Mouse (Mus musculus) midbrain, embryonic 11.5 days (tissue): ENCODE results near the gene Bex2. TPM values are rescaled to one million over a fixed set of nuclear protein-coding genes. Genes with fewer than 3 reads are reported as not detected.
"Not testable (repeated sequence)": the region's sequence is repeated elsewhere in the genome, so short reads cannot be mapped to it uniquely, and the experiment has no call there.

Experiments
- ATAC-seq: fragments of 200-750 bp; cut with Nextera tagmentation; 2 replicates; pipeline ENCODE4 v1.8.0; 2017; ENCODE audit warnings: moderate TSS enrichment, moderate library complexity; ENCODE audit not compliant: low FRiP score
- DNase-seq: peaks from one replicate; pipeline ENCODE4 v3.0.0; 2015; ENCODE audit warnings: low spot score; ENCODE audit errors: missing footprints
- H3K27ac ChIP-seq: fragments of 300-500 bp; sonication (generic); 2 replicates; pipeline ENCODE4 v1.5.1; 2014; ENCODE audit warnings: low read depth, low read length
- H3K27me3 ChIP-seq: fragments of 300-500 bp; sonication (generic); 2 replicates; pipeline ENCODE4 v1.6.1; 2014; ENCODE audit warnings: mild to moderate bottlenecking, low read length, moderate library complexity, mixed read lengths; ENCODE audit not compliant: control insufficient read depth, insufficient read depth
- H3K36me3 ChIP-seq: fragments of 300-500 bp; sonication (generic); 2 replicates; pipeline ENCODE4 v1.6.1; 2014; ENCODE audit warnings: mild to moderate bottlenecking, low read length, moderate library complexity, mixed read lengths; ENCODE audit not compliant: control insufficient read depth, insufficient read depth
- H3K4me1 ChIP-seq: fragments of 300-500 bp; sonication (generic); 2 replicates; pipeline ENCODE4 v1.6.1; 2014; ENCODE audit warnings: low read length; ENCODE audit not compliant: control insufficient read depth, insufficient read depth
- H3K4me2 ChIP-seq: fragments of 300-500 bp; sonication (generic); 2 replicates; pipeline ENCODE4 v1.6.1; 2014; ENCODE audit warnings: mild to moderate bottlenecking, moderate library complexity
- H3K4me3 ChIP-seq: fragments of 300-500 bp; sonication (generic); 2 replicates; pipeline ENCODE4 v1.5.1; 2014; ENCODE audit warnings: low read depth, low read length
- H3K9ac ChIP-seq: fragments of 300-500 bp; sonication (generic); 2 replicates; pipeline ENCODE4 v1.6.1; 2014; ENCODE audit warnings: low read length
- H3K9me3 ChIP-seq: fragments of 300-500 bp; sonication (generic); 2 replicates; pipeline ENCODE4 v1.6.1; 2016; ENCODE audit warnings: low read length; ENCODE audit not compliant: control insufficient read depth
- WGBS: fragments of 180-500 bp; shearing (Covaris S2); extraction: QIAGEN DNeasy Blood & Tissue Kit; methylation state at CpG from one replicate; pipeline ENCODE4 v1.1.7; 2014; 5-methylcytosine and 5-hydroxymethylcytosine counted together
- polyA plus RNA-seq: library from polyadenylated mRNA; unstranded; fragments of >200 nt; fragmentation: Nextera tagmentation; extraction: Ambion mirVana; gene quantifications from 2 replicates; pipeline ENCODE4 v1.2.1, GENCODE M21; 2014

The Bex2 gene
- polyA plus RNA-seq, 1 experiment from 2014 or later, result 322 TPM

DNA sequence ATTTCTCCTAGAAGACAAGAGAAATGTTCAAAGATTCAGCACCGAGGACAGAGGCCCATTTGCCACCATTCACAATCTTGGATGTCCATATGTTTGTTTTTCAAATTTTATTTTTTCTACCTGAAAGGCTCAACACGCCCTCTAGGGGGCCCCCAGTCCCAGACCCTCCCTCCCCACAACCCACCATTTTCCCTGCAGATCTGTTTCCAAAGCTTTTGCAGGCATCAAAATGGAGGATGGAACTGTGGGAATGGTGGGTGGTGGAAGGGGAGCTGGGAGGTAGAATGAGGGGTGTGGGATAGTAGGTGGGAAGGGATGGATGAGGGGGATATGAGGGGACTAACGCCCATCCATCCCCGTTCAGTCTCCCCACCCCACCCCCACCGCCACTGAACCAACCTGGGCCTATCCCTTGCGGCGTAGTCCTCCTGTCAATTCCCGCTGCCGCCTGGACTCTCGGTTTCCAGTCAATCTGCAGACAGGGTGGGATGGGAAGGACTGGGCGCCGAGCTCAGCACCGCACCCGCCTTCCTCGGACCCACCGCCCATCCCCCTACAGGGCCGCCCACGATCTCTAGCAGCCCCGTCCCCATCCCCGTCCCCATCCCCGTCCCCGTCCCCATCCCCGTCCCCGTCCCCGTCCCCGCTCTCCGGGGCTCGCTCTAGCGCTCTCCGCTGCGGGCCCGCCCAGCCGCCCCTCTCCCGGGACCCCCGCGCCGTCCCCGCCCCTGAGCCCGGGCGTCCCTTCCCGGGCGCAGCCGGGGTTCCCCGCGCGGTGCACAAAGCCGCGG lies 640 bp downstream of the Bex2 start:
- Histone ChIP-seq H3K4me2 (peak overlapping the region; percentile 33), H3K9ac (peak overlapping the region; percentile 62), H3K27ac (peak overlapping the region; percentile 22; the same call in 1 of the 2 replicates), H3K4me3 (peak overlapping the region; percentile 37)
- not testable (repeated sequence) for H3K9me3 ChIP-seq, H3K4me1 ChIP-seq, H3K27me3 ChIP-seq, H3K36me3 ChIP-seq
- DNase-seq (peak; percentile 94), ATAC-seq (peak; percentile 85)
- 14% methylated on average over 7 of the region's 48 CpGs for WGBS

DNA sequence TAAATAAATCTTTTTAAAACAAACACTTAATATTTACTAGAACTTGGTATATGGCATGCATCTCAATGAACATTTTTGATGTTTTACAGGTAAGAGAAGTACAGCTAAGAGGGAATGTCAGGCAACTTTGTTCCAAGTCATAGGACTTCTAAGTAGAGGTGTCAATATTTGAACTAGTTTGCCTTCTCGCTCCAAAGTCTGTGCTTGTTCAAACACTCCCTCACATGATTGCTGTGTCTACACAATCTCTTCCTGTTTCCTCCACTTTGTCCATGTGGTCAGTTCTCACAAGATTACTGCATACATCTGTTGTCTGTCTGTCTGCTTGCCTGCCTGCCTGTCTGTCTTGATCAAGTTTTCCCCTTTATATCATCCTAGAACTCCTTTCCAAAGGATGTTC lies 7.3 kb downstream of the Bex2 start:
- Histone ChIP-seq H3K27ac (no peak overlapping the region), H3K4me3 (no peak overlapping the region), H3K9me3 (no peaks in the 10 kb centered on the region), H3K4me2 (no peak overlapping the region), H3K36me3 (no peaks in the 10 kb centered on the region), H3K4me1 (no peaks in the 10 kb centered on the region), H3K9ac (no peak overlapping the region), H3K27me3 (no peaks in the 10 kb centered on the region)
- no peak for DNase-seq
- ATAC-seq, result no peak
- 95% methylated on average over 1 of the region's 1 CpGs for WGBS

DNA sequence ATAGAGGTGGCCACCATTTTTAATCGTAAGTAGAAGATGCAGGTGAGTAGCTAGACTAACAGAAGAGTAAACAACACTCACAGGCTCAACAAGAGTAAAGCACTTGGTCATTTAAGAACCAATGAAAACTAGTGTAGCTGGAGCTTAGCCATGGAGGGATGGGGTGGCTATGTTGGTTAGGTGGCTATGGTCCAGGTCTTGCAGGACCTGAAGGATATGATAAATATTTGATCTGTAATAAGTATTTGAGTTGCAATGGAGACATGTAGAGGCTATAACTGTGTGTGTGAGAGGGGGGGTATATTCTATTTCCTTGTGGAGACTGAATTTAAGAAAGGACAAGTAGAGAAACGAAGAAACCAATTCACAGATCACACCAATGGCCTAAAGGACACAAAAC lies 16.8 kb downstream of the Bex2 start:
- H3K4me1 ChIP-seq, result no peaks in the 10 kb centered on the region
- H3K4me3 ChIP-seq, result no peak overlapping the region
- H3K9ac ChIP-seq, result no peak overlapping the region
- ATAC-seq, result no peak
- H3K27me3 ChIP-seq, result no peaks in the 10 kb centered on the region
- no peaks in the 10 kb centered on the region for H3K9me3 ChIP-seq
- WGBS, result 62% methylated on average over 2 of the region's 2 CpGs
- H3K36me3 ChIP-seq, result no peaks in the 10 kb centered on the region
- H3K4me2 ChIP-seq, result no peak overlapping the region
- no peak for DNase-seq
- no peak overlapping the region for H3K27ac ChIP-seq

DNA sequence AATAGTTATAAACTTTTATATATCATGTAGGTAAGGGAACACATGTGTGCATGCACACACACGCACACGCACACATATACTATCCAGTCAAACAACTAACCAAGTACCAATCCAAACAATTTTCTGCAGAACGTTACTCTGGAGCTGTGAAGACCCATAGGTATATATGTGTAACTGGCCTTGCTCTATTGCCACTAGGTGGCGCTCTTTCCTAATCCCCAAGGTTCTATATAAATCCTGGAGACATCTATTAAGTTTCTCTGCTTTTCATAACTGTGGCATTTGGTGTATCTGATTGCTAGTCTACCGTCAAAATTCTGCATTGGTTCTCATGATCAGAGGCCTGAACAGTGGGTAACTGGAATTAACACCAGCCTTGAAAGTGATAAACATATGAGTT lies 20.5 kb downstream of the Bex2 start:
- ATAC-seq, result peak; percentile 22; the same call in 1 of the 2 replicates
- H3K4me2 ChIP-seq, result no peak overlapping the region
- H3K36me3 ChIP-seq, result no peaks in the 10 kb centered on the region
- H3K4me1 ChIP-seq, result no peaks in the 10 kb centered on the region
- no peaks in the 10 kb centered on the region for H3K27me3 ChIP-seq
- no peak overlapping the region for H3K4me3 ChIP-seq
- H3K27ac ChIP-seq, result no peak overlapping the region
- peak; percentile 91 for DNase-seq
- H3K9ac ChIP-seq, result no peak overlapping the region
- WGBS, result 17% methylated on average over 5 of the region's 5 CpGs
- no peaks in the 10 kb centered on the region for H3K9me3 ChIP-seq

DNA sequence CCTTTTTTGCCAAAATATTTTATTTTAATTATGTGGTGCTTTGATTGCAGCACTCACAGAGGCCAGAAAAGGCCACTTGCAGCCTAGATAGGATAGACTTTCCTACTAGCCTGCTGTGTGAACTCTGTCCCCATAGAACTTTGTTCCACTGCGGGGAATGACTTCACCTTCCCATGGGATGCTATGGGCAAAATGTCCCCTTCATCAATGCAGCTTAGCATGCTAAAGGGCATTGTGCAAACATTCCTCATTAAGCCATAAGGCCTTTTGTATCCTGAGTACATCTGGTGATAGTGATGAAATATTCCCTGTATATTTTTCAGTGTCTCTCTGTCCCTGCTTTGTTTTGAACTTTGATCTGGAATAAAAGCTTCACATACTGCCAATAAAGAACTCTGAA lies 24.3 kb downstream of the Bex2 start:
- no peaks in the 10 kb centered on the region for H3K9me3 ChIP-seq
- H3K27me3 ChIP-seq, result no peaks in the 10 kb centered on the region
- H3K4me2 ChIP-seq, result no peak overlapping the region
- DNase-seq (no peak), ATAC-seq (no peak)
- H3K9ac ChIP-seq, result no peak overlapping the region
- H3K4me1 ChIP-seq, result no peaks in the 10 kb centered on the region
- WGBS, result 85% methylated on average over 1 of the region's 1 CpGs
- no peak overlapping the region for H3K4me3 ChIP-seq
- no peaks in the 10 kb centered on the region for H3K36me3 ChIP-seq
- no peak overlapping the region for H3K27ac ChIP-seq

DNA sequence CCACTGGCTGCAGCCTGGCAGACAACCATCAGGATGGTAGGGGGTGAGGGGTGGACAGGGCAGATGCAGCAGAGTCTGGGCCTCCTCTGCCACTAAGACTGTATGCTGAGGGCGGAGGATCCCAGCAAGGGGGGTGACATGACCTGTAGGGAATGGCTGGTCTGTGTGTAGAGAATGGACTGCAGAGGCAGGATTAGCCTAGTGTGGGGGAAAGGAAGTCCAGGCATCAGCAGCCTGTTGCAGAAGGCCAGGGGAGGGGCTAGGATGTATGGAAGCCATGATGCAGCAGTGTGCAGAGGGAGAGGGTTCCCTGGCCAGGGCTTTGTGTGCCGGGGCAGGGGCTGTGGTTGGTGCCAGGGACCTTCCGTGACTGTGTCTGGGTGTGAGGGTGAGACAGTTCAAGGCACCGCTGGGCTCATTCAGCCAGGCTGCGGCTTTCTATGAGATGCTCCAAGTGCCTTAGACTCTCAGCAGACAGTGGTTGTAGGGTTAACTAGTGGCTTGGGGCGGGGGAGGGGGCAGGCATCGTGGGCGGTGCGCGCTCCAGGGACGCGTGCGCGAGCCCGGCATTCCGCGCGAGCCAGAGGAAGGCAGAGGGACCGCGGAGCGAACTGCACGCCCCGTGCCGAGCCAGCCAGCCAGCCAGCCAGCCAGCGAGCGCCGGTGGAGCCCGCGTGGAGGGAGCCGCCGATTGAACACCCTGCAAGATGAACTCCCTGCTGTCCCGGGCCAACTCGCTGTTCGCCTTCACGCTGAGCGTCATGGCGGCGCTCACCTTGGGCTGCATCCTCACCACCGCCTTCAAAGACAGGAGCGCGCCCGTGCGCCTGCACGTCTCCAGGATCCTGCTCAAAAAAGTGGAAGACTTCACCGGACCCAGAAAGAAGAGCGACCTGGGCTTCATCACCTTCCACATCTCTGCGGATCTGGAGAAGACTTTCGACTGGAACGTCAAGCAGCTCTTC lies 35.0 kb downstream of the Bex2 start, which contains the start of gene Arxes1:
TSS of gene Arxes1 (plus strand) at position 569 of the 965 bp plus-strand sequence.
- H3K4me3 ChIP-seq, result peak within 1 kb of the TSS; percentile 13; the same call in 1 of the 2 replicates
- H3K9ac ChIP-seq, H3K9me3 ChIP-seq, H3K36me3 ChIP-seq, H3K4me1 ChIP-seq, H3K27me3 ChIP-seq, H3K27ac ChIP-seq: not testable (repeated sequence)
- ATAC-seq, result peak; percentile 95
- H3K4me2 ChIP-seq, result peak within 1 kb of the TSS; percentile 36
- DNase-seq, result peak; percentile 84
- 22% methylated on average over 15 of the region's 49 CpGs for WGBS

DNA sequence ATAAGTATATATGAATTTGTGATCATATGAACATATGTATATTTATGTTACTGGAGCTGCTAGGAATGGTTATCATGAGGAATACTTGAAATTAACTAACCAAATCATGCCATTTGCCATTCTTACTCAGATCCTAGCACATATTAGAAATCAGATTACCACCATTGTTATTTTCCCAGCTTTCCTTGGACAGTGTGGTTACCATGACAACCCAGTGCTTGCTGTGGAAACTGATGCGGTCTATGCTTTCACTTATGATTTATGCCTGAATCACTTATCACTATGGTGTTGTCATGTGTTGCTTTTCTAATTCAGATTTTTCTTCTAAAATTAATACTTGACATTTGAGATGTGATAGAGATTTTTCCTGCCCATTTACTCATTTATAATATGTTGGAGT lies 37.7 kb downstream of the Bex2 start:
- no peak for ATAC-seq
- Histone ChIP-seq H3K4me2 (no peak overlapping the region), H3K9ac (no peak overlapping the region), H3K36me3 (no peaks in the 10 kb centered on the region), H3K4me3 (no peak overlapping the region), H3K27me3 (no peaks in the 10 kb centered on the region), H3K27ac (no peak overlapping the region), H3K9me3 (no peaks in the 10 kb centered on the region), H3K4me1 (no peaks in the 10 kb centered on the region)
- 71% methylated on average over 1 of the region's 1 CpGs for WGBS
- DNase-seq, result no peak
